ENCODE assay signal across 10 mouse cellular contexts in genomic region chr8:86881951-86882350, GRCm38 (mm10). TPM values are rescaled to one million over a fixed set of nuclear protein-coding genes. Genes with fewer than 3 reads are reported as not detected.
A peak's percentile ranks its signal among the peaks of the same experiment; 100 is the strongest.
DNase-seq lines count a peak whose midpoint lies in the region; ATAC-seq and TF ChIP-seq lines count a peak whose summit lies in the region.
"Had no signal": no experiment of that assay in that cellular context is flagged by ENCODE, and none has a peak within 500 bp of the region (broad histone marks: within the 10 kb centered on the region; RNA-seq: fewer than 3 reads in every experiment).

No protein-coding gene starts in this region.

- TF ChIP-seq CTCF in E14TG2a.4 (conservative IDR thresholded peaks at IDR 0.05; ENCODE audit: low read length) (no peak), ES-Bruce4 (IDR thresholded peaks at IDR 0.05; ENCODE audit: low read depth, low read length) (no peak)

- no peak overlapping the region for H3K27ac ChIP-seq in heart, embryonic 15.5 days
- H3K27ac ChIP-seq in ES-Bruce4 (ENCODE audit: insufficient read depth, low read length) = peak overlapping the region; percentile 5; the same call in 1 of the 2 replicates
- H3K27ac ChIP-seq: layer of hippocampus, adult 2 months had no signal

- DNase-seq in heart, adult 9 months (ENCODE audit: low spot score in 2 of 2) = no peak
- peak; percentile 20 for DNase-seq in liver
- DNase-seq in retina, embryonic 14.5 days (ENCODE audit: low spot score) = no peak
- DNase-seq in kidney, adult 11 months = no peak
- DNase-seq: kidney, adult 18-20 months; lung, postnatal 10 days had no signal

- H3K27me3 ChIP-seq in heart, embryonic 15.5 days = no peaks in the 10 kb centered on the region
- H3K27me3 ChIP-seq in E14TG2a.4 (ENCODE audit: insufficient read depth, low read length) (no peaks in the 10 kb centered on the region), ES-Bruce4 (ENCODE audit: control insufficient read depth, insufficient read depth, low read length, poor library complexity, severe bottlenecking) (no peaks in the 10 kb centered on the region)

- H3K4me3 ChIP-seq in heart, embryonic 15.5 days = peak overlapping the region; percentile 2; the same call in 1 of the 2 replicates
- H3K4me3 ChIP-seq in E14TG2a.4 (replicated peaks; ENCODE audit: low read length) = peak overlapping the region; percentile 96
- peak overlapping the region; percentile 29; the same call in 1 of the 2 replicates for H3K4me3 ChIP-seq in ES-Bruce4 (ENCODE audit: low read depth, low read length)
- H3K4me3 ChIP-seq: layer of hippocampus, adult 2 months had no signal

- TF ChIP-seq EP300 in ES-Bruce4 (IDR thresholded peaks at IDR 0.05; ENCODE audit: insufficient read depth, low read depth, low read length) = no peak

- peak overlapping the region; percentile 26; the same call in 1 of the 2 replicates for H3K4me2 ChIP-seq in heart, embryonic 15.5 days

- 0 out of 2 replicates have a peak overlapping the region, but pooled peaks have one; percentile 24 for H3K9ac ChIP-seq in heart, embryonic 15.5 days
- peak overlapping the region; percentile 92 for H3K9ac ChIP-seq in ES-Bruce4 (ENCODE audit: low read depth, poor library complexity, severe bottlenecking)

- peaks cover 39% of the 10 kb centered on the region for H3K4me1 ChIP-seq in heart, embryonic 15.5 days (replicated peaks)
- H3K4me1 ChIP-seq in E14TG2a.4 (replicated peaks; ENCODE audit: low read depth, low read length) (peaks cover 85% of the 10 kb centered on the region), ES-Bruce4 (ENCODE audit: control insufficient read depth, insufficient read depth, low read length) (peaks cover 2% of the 10 kb centered on the region)

- no peaks in the 10 kb centered on the region for H3K9me3 ChIP-seq in heart, embryonic 15.5 days (replicated peaks)
- no peaks in the 10 kb centered on the region for H3K9me3 ChIP-seq in E14TG2a.4 (ENCODE audit: low read length)
- no peaks in the 10 kb centered on the region for H3K9me3 ChIP-seq in ES-Bruce4 (replicated peaks; ENCODE audit: control insufficient read depth, insufficient read depth, low read length, poor library complexity, severe bottlenecking)

- no peak for ATAC-seq in heart, embryonic 15.5 days (replicated peaks; ENCODE audit: insufficient number of reproducible peaks, insufficient read depth, low FRiP score, low read depth)

- WGBS in heart, embryonic 15.5 days = 63% methylated on average over 9 of the region's 9 CpGs

- no peak for TF ChIP-seq POLR2A in ES-Bruce4 (IDR thresholded peaks at IDR 0.05; ENCODE audit: insufficient read depth, low read length)

- no peaks in the 10 kb centered on the region for H3K36me3 ChIP-seq in heart, embryonic 15.5 days
- peaks cover 51% of the 10 kb centered on the region for H3K36me3 ChIP-seq in E14TG2a.4 (ENCODE audit: insufficient read depth, low read length)
- peaks cover 33% of the 10 kb centered on the region for H3K36me3 ChIP-seq in ES-Bruce4 (ENCODE audit: control insufficient read depth, insufficient read depth, low read length, poor library complexity, severe bottlenecking)

RNA-seq across cellular contexts. Expression of gene N4bp1, which starts 3.1 kb away (rescaled TPM):
- polyA plus RNA-seq in heart, embryonic 15.5 days (2015; fragmentation: Nextera tagmentation; extraction: Ambion mirVana) = 5.5 and 6.7 TPM in 2 replicates
- 80.3 and 81.5 TPM in 2 replicates for polyA plus RNA-seq in ES-Bruce4 (2011; ENCODE audit: insufficient read depth, insufficient read length, low read depth, missing spikeins)

Comparison
In these comparisons a context has a peak if more than half of its experiments do, and no peak if none do; other contexts are left out.
1. H3K4me3 ChIP-seq: peak in every context shown above with its lines; median percentile 96 in E14TG2a.4; 29 in ES-Bruce4; 2 in heart, embryonic 15.5 days.
2. RNA of gene N4bp1, which starts 3.1 kb away (polyA plus RNA-seq): 80.3 to 81.5 TPM in ES-Bruce4; 5.5 to 6.7 TPM in heart, embryonic 15.5 days; every median in the first group is over 10 times any median in the second.